Mouse (Mus musculus): Measurements from ENCODE around the gene Nup133. TPM values are rescaled to one million over a fixed set of nuclear protein-coding genes. Genes with fewer than 3 reads are reported as not detected.

Nup133 gene
- polyA plus RNA-seq, 1 experiment from 2014 or later, result 26.5 TPM

DNA sequence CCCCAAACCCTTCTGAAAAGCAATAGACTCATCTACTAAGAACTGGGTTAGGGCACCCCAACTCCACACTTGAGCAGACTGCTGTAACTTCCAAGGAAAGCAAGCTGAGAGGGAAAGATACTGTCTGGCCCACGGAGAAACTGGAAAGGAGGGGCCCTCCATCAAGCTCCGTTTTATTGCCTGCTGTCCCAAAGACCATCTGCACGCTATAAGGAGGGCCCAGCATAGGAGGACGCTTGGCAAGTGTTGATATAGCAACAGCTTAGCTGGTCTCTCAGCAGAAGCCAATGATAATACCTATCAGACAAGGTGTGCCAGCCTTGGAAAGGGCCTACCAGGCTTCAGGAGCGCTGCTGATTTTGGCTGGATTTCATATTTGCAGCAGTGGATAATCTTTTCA, 97.5 kb downstream of the Nup133 start:
- Histone ChIP-seq H3K27me3 (ENCODE audit: control insufficient read depth, insufficient read depth, low read length) (no peaks in the 10 kb centered on the region), H3K9me3 (ENCODE audit: control insufficient read depth, low read length) (no peaks in the 10 kb centered on the region), H3K36me3 (replicated peaks; ENCODE audit: control insufficient read depth, insufficient read depth) (no peaks in the 10 kb centered on the region), H3K27ac (no peak overlapping the region), H3K4me1 (replicated peaks; ENCODE audit: control insufficient read depth, insufficient read depth, low read length) (no peaks in the 10 kb centered on the region), H3K9ac (no peak overlapping the region), H3K4me3 (replicated peaks; ENCODE audit: low read length) (no peak overlapping the region), H3K4me2 (replicated peaks) (no peak overlapping the region)
- no peak for DNase-seq (ENCODE audit: low spot score)
- no peak for ATAC-seq (ENCODE audit: low FRiP score)
- WGBS, result 65% methylated on average over 5 of the region's 5 CpGs

DNA sequence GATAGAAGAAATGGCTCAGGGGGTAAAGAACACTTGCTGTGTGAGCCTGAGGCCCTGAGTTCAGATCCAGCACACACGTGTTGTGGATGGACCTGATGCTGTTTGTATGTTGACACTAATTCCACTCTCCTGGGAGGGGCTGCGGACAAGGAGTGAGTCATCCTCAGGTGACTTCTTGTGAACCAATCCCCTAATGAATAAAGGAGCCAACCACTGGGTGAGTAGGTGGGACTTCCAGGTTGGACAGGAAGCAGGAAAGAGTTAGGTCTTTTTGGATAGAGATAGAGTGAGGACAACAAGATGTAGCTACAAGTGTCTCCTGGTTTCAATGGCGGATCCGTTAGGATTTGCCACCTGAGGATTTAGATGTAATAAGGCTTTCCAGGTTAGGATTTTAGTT, 99.7 kb downstream of the Nup133 start:
- no peak for ATAC-seq (ENCODE audit: low FRiP score)

DNA sequence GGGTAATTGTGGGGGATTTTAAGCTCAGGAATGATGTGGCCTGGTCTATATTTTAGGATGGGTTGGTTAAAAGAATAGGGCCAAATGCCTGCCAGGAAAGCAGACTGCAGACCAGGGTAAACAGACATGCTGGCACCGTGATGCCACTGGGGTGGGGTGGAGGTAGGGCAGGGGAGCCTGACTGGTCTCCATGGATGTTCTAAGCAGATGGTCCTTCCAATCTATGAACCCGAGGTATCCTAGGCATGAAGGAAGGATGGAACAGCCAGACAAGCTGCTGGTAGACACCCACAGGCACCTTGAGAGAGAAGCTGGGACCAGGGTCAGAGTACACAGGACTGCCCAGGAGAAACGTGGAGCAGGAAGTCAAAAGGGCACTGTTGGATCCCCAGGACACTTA, 101.5 kb downstream of the Nup133 start:
- Histone ChIP-seq H3K36me3 (replicated peaks; ENCODE audit: control insufficient read depth, insufficient read depth) (no peaks in the 10 kb centered on the region), H3K4me3 (replicated peaks; ENCODE audit: low read length) (no peak overlapping the region), H3K9me3 (ENCODE audit: control insufficient read depth, low read length) (no peaks in the 10 kb centered on the region), H3K4me2 (replicated peaks) (no peak overlapping the region), H3K9ac (no peak overlapping the region), H3K27me3 (ENCODE audit: control insufficient read depth, insufficient read depth, low read length) (no peaks in the 10 kb centered on the region), H3K4me1 (replicated peaks; ENCODE audit: control insufficient read depth, insufficient read depth, low read length) (no peaks in the 10 kb centered on the region), H3K27ac (no peak overlapping the region)
- DNase-seq (ENCODE audit: low spot score), result no peak
- no peak for ATAC-seq (ENCODE audit: low FRiP score)
- 75% methylated on average over 3 of the region's 3 CpGs for whole genome bisulfite sequencing

More for the DNA sequence above, 99.7 kb downstream of the Nup133 start:
- 89% methylated on average over 4 of the region's 4 CpGs for WGBS
- Histone ChIP-seq H3K9ac (no peak overlapping the region), H3K4me1 (replicated peaks; ENCODE audit: control insufficient read depth, insufficient read depth, low read length) (no peaks in the 10 kb centered on the region), H3K36me3 (replicated peaks; ENCODE audit: control insufficient read depth, insufficient read depth) (no peaks in the 10 kb centered on the region), H3K4me3 (replicated peaks; ENCODE audit: low read length) (no peak overlapping the region), H3K27me3 (ENCODE audit: control insufficient read depth, insufficient read depth, low read length) (no peaks in the 10 kb centered on the region), H3K27ac (no peak overlapping the region), H3K9me3 (ENCODE audit: control insufficient read depth, low read length) (no peaks in the 10 kb centered on the region), H3K4me2 (replicated peaks) (no peak overlapping the region)
- DNase-seq (ENCODE audit: low spot score), result no peak

Other genes with a start within 250 kb of the Nup133 start
- gene Rab4a, start 143.3 kb downstream of the Nup133 start, polyA plus RNA-seq (2014; fragmentation: Nextera tagmentation; extraction: Ambion mirVana), result 79.1 and 82.7 TPM in 2 replicates
- 5.0 TPM in 2 replicates for gene Ccsap, start 89.1 kb downstream of the Nup133 start, polyA plus RNA-seq (2014; fragmentation: Nextera tagmentation; extraction: Ambion mirVana)
- 5.3 and 6.6 TPM in 2 replicates for gene Acta1, start 54.5 kb downstream of the Nup133 start, polyA plus RNA-seq (2014; fragmentation: Nextera tagmentation; extraction: Ambion mirVana)
- gene Abcb10, start 33.9 kb upstream of the Nup133 start, polyA plus RNA-seq (2014; fragmentation: Nextera tagmentation; extraction: Ambion mirVana), result 19.7 and 21.5 TPM in 2 replicates
- gene Taf5l, start 72.1 kb upstream of the Nup133 start, polyA plus RNA-seq (2014; fragmentation: Nextera tagmentation; extraction: Ambion mirVana), result 24.2 and 25.7 TPM in 2 replicates
- gene Urb2, start 72.2 kb upstream of the Nup133 start, polyA plus RNA-seq (2014; fragmentation: Nextera tagmentation; extraction: Ambion mirVana), result 4.9 and 5.5 TPM in 2 replicates

All from hindbrain, embryonic 14.5 days (tissue).